Mouse (Mus musculus): ENCODE measurements around the gene Rhbdf1.

DNA sequence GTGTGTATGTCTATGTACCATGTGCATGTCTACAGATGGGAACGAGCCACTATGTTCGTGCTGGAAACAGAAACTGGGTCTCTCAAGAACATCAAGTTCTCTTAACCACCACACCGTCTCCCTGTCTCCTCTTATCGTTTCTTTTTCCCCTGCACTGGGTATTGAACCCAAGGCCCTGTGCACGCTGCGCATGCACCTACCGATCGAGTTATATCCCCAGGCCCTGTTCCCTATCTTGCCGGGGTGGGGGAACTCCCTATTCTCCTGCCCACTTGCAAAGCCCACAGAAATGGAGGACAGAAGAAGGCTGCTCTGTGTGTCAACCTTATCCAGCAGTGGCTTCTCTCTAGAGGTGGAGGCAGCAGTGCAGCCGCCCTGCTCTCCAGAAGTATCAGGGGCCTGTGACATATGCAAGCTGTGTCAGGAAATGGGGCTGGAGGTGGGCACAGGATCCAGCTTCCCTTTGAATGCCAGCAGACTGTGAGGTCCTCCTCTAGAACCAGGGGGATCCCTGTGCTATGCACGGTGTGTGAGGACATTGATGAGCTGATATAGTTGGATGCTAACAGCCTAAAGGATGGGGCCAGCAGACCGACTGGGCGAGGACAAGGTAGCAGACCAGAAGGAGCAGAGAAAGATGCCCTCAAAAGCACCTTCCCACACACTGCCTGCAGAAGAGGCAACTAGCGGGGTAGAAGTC is 23.7 kb downstream of the Rhbdf1 start:
- TF ChIP-seq GATA1 (IDR thresholded peaks at IDR 0.05; ENCODE audit: borderline replicate concordance, low read length) (no peak), FLI1 (IDR thresholded peaks at IDR 0.05; ENCODE audit: low read length) (no peak)
